ENCODE assay signal across 8 mouse cellular contexts in genomic region chr9:110244889-110245589, GRCm38 (mm10). TPM values are rescaled to one million over a fixed set of nuclear protein-coding genes. Genes with fewer than 3 reads are reported as not detected.
DNase-seq lines count a peak whose midpoint lies in the region; ATAC-seq and TF ChIP-seq lines count a peak whose summit lies in the region.

No protein-coding gene starts in this region.

- H3K4me1 ChIP-seq in forebrain, postnatal 0 days (ENCODE audit: insufficient read depth), result peaks cover 21% of the 10 kb centered on the region; the same call in 1 of the 2 replicates
- H3K4me1 ChIP-seq in intestine, embryonic 14.5 days (replicated peaks; ENCODE audit: control insufficient read depth, insufficient read depth, low read length), result 0 out of 2 replicates have a peak, but pooled peaks cover 3% of the 10 kb centered on the region
- H3K4me1 ChIP-seq in limb, embryonic 11.5 days (ENCODE audit: control insufficient read depth, insufficient read depth, low read length), result peaks cover 10% of the 10 kb centered on the region
- peaks cover 20% of the 10 kb centered on the region for H3K4me1 ChIP-seq in neural tube, embryonic 11.5 days (ENCODE audit: control insufficient read depth, insufficient read depth, low read length)

- H3K27me3 ChIP-seq in forebrain, postnatal 0 days (ENCODE audit: insufficient read depth, low read length), result no peaks in the 10 kb centered on the region
- peaks cover 15% of the 10 kb centered on the region for H3K27me3 ChIP-seq in intestine, embryonic 14.5 days (replicated peaks; ENCODE audit: control insufficient read depth, insufficient read depth, low read length)
- peaks cover 24% of the 10 kb centered on the region for H3K27me3 ChIP-seq in limb, embryonic 11.5 days (ENCODE audit: control insufficient read depth, insufficient read depth, low read length)
- no peaks in the 10 kb centered on the region for H3K27me3 ChIP-seq in neural tube, embryonic 11.5 days (ENCODE audit: control insufficient read depth, insufficient read depth, low read length)

- WGBS in forebrain, postnatal 0 days, result 2% methylated on average over 88 of the region's 93 CpGs
- WGBS in intestine, embryonic 14.5 days, result 1% methylated on average over 80 of the region's 93 CpGs
- 1% methylated on average over 75 of the region's 93 CpGs for WGBS in limb, embryonic 11.5 days
- 2% methylated on average over 79 of the region's 93 CpGs for WGBS in neural tube, embryonic 11.5 days

- no peak; the same call in 1 of the 2 replicates for TF ChIP-seq CTCF in forebrain, postnatal 0 days (IDR thresholded peaks at IDR 0.05; ENCODE audit: low read depth)

- DNase-seq in layer of hippocampus, adult 11-12 months (ENCODE audit: low spot score), result peak; percentile 57
- DNase-seq in layer of hippocampus, adult 9-10 months (ENCODE audit: low spot score), result no peak
- peak; percentile 76 for DNase-seq in cerebellum, adult 11-12 months
- DNase-seq in forebrain, postnatal 0 days, result peak; percentile 85
- peak; percentile 76 for DNase-seq in intestine, embryonic 14.5 days (ENCODE audit: low spot score)
- DNase-seq in limb, embryonic 11.5 days (ENCODE audit: low spot score), result peak; percentile 54
- DNase-seq in neural tube, embryonic 11.5 days (ENCODE audit: low spot score), result peak; percentile 70
- peak; percentile 10 for DNase-seq in thymus, postnatal 0 days (ENCODE audit: low spot score)

- H3K27ac ChIP-seq in forebrain, postnatal 0 days (ENCODE audit: low read depth, low read length), result peak overlapping the region; percentile 92
- H3K27ac ChIP-seq in intestine, embryonic 14.5 days (ENCODE audit: low read depth), result no peak overlapping the region
- no peak overlapping the region for H3K27ac ChIP-seq in limb, embryonic 11.5 days (replicated peaks; ENCODE audit: low read depth, low read length)
- peak overlapping the region; percentile 65 for H3K27ac ChIP-seq in neural tube, embryonic 11.5 days (ENCODE audit: low read depth, low read length)

- peak; percentile 67 for ATAC-seq in forebrain, postnatal 0 days
- ATAC-seq in intestine, embryonic 14.5 days (replicated peaks; ENCODE audit: low FRiP score, low TSS enrichment, low read depth), result peak; percentile 36
- no peak; the same call in 1 of the 2 replicates for ATAC-seq in limb, embryonic 11.5 days (ENCODE audit: insufficient number of reproducible peaks, low FRiP score, low TSS enrichment, low read depth)
- peak; percentile 21 for ATAC-seq in neural tube, embryonic 11.5 days (ENCODE audit: insufficient read depth, low FRiP score, low TSS enrichment)

- H3K4me2 ChIP-seq in forebrain, postnatal 0 days (ENCODE audit: low read depth), result peak overlapping the region; percentile 89
- H3K4me2 ChIP-seq in intestine, embryonic 14.5 days (ENCODE audit: low read length), result peak overlapping the region; percentile 100
- H3K4me2 ChIP-seq in limb, embryonic 11.5 days (ENCODE audit: low read depth, severe bottlenecking), result peak overlapping the region; percentile 99
- H3K4me2 ChIP-seq in neural tube, embryonic 11.5 days (ENCODE audit: low read depth), result peak overlapping the region; percentile 92

- peak overlapping the region; percentile 87 for H3K4me3 ChIP-seq in forebrain, postnatal 0 days (ENCODE audit: low read depth, low read length)
- peak overlapping the region; percentile 60 for H3K4me3 ChIP-seq in intestine, embryonic 14.5 days (ENCODE audit: low read depth, low read length)
- H3K4me3 ChIP-seq in limb, embryonic 11.5 days (ENCODE audit: low read depth, low read length), result peak overlapping the region; percentile 46
- H3K4me3 ChIP-seq in neural tube, embryonic 11.5 days (ENCODE audit: low read depth, low read length), result peak overlapping the region; percentile 56

- no peaks in the 10 kb centered on the region for H3K9me3 ChIP-seq in forebrain, postnatal 0 days (ENCODE audit: low read length)
- H3K9me3 ChIP-seq in intestine, embryonic 14.5 days (ENCODE audit: control insufficient read depth, low read length), result no peaks in the 10 kb centered on the region
- H3K9me3 ChIP-seq in limb, embryonic 11.5 days (ENCODE audit: control insufficient read depth, low read length), result no peaks in the 10 kb centered on the region
- no peaks in the 10 kb centered on the region for H3K9me3 ChIP-seq in neural tube, embryonic 11.5 days (ENCODE audit: control insufficient read depth, low read length)

- peaks cover 27% of the 10 kb centered on the region for H3K36me3 ChIP-seq in forebrain, postnatal 0 days (ENCODE audit: insufficient read depth)
- H3K36me3 ChIP-seq in intestine, embryonic 14.5 days (ENCODE audit: control insufficient read depth, insufficient read depth, low read length), result peaks cover 16% of the 10 kb centered on the region; the same call in 1 of the 2 replicates
- peaks cover 2% of the 10 kb centered on the region; the same call in 1 of the 2 replicates for H3K36me3 ChIP-seq in limb, embryonic 11.5 days (ENCODE audit: control insufficient read depth, insufficient read depth, low read length)
- 0 out of 2 replicates have a peak, but pooled peaks cover 3% of the 10 kb centered on the region for H3K36me3 ChIP-seq in neural tube, embryonic 11.5 days (ENCODE audit: control insufficient read depth, insufficient read depth, low read length)

- H3K9ac ChIP-seq in forebrain, postnatal 0 days, result peak overlapping the region; percentile 91
- peak overlapping the region; percentile 46 for H3K9ac ChIP-seq in intestine, embryonic 14.5 days (ENCODE audit: low read length)
- peak overlapping the region; percentile 27 for H3K9ac ChIP-seq in limb, embryonic 11.5 days (ENCODE audit: low read length)
- H3K9ac ChIP-seq in neural tube, embryonic 11.5 days (ENCODE audit: low read length), result peak overlapping the region; percentile 64

RNA-seq across cellular contexts. Expression of gene Cspg5, which starts 1.5 kb away (rescaled TPM):
- total RNA-seq in forebrain, postnatal 0 days (2014; rRNA removed), result 365 and 387 TPM in 2 replicates
- 234 and 280 TPM in 2 replicates for polyA plus RNA-seq in forebrain, postnatal 0 days (2015; fragmentation: Nextera tagmentation; extraction: Ambion mirVana)
- polyA plus RNA-seq in intestine, embryonic 14.5 days (2014; fragmentation: Nextera tagmentation; extraction: Ambion mirVana), result 2.6 and 3.5 TPM in 2 replicates
- 0.32 and 0.35 TPM in 2 replicates for polyA plus RNA-seq in limb, embryonic 11.5 days (2014; fragmentation: Nextera tagmentation; extraction: Ambion mirVana)
- polyA plus RNA-seq in neural tube, embryonic 11.5 days (2014; fragmentation: Nextera tagmentation; extraction: Ambion mirVana), result 19.6 and 21.3 TPM in 2 replicates
- 0.12 and 0.26 TPM in 2 replicates for polyA plus RNA-seq in thymus, postnatal 0 days (2015; fragmentation: Nextera tagmentation; extraction: Ambion mirVana)

RNA-seq across cellular contexts. Expression of gene Elp6, which starts 59.9 kb away (rescaled TPM):
- total RNA-seq in forebrain, postnatal 0 days (2014; rRNA removed), result 27.8 and 35.2 TPM in 2 replicates
- polyA plus RNA-seq in forebrain, postnatal 0 days (2015; fragmentation: Nextera tagmentation; extraction: Ambion mirVana), result 27.1 and 27.5 TPM in 2 replicates
- 26.8 and 30.1 TPM in 2 replicates for polyA plus RNA-seq in intestine, embryonic 14.5 days (2014; fragmentation: Nextera tagmentation; extraction: Ambion mirVana)
- polyA plus RNA-seq in limb, embryonic 11.5 days (2014; fragmentation: Nextera tagmentation; extraction: Ambion mirVana), result 41.5 and 44.7 TPM in 2 replicates
- 39.0 and 43.2 TPM in 2 replicates for polyA plus RNA-seq in neural tube, embryonic 11.5 days (2014; fragmentation: Nextera tagmentation; extraction: Ambion mirVana)
- 20.5 and 20.9 TPM in 2 replicates for polyA plus RNA-seq in thymus, postnatal 0 days (2015; fragmentation: Nextera tagmentation; extraction: Ambion mirVana)

Comparison
In these comparisons a context has a peak if more than half of its experiments do, and no peak if none do; other contexts are left out.
1. H3K27ac ChIP-seq: peak in forebrain, postnatal 0 days (single experiment) and neural tube, embryonic 11.5 days (single experiment); none in intestine, embryonic 14.5 days (single experiment) and limb, embryonic 11.5 days (single experiment).
2. H3K9ac ChIP-seq: peak in every context shown above with its lines; median percentile 91 in forebrain, postnatal 0 days; 64 in neural tube, embryonic 11.5 days; 46 in intestine, embryonic 14.5 days; 27 in limb, embryonic 11.5 days.
3. RNA of gene Cspg5, which starts 1.5 kb away (polyA plus RNA-seq): 234 to 280 TPM in forebrain, postnatal 0 days; 19.6 to 21.3 TPM in neural tube, embryonic 11.5 days, 2.6 to 3.5 TPM in intestine, embryonic 14.5 days, 0.32 to 0.35 TPM in limb, embryonic 11.5 days and 0.12 to 0.26 TPM in thymus, postnatal 0 days; every median in the first group is over 10 times any median in the second.
4. Peak in every context shown above with its lines, with median percentiles within 50 percentile points of each other: H3K4me2 ChIP-seq and H3K4me3 ChIP-seq.